Mouse (Mus musculus) neural tube, embryonic 14.5 days (tissue): ENCODE measurements around the gene Lrrc9. TPM values are rescaled to one million over a fixed set of nuclear protein-coding genes. Genes with fewer than 3 reads are reported as not detected.

ENCODE experiments used
- ATAC-seq: fragments of 200-750 bp; cut with Nextera tagmentation; 2 replicates; pipeline ENCODE4 v1.8.0; 2017; ENCODE audit warnings: low read depth, mild to moderate bottlenecking, moderate TSS enrichment, moderate library complexity
- H3K27ac ChIP-seq: fragments of 300-500 bp; sonication (generic); 2 replicates; pipeline ENCODE4 v1.5.1; 2014; ENCODE audit warnings: low read depth, mild to moderate bottlenecking, control low read depth, low read length, moderate library complexity, mixed read lengths
- H3K27me3 ChIP-seq: fragments of 300-500 bp; sonication (generic); 2 replicates; pipeline ENCODE4 v1.6.1; 2014; ENCODE audit warnings: low read length; ENCODE audit not compliant: control insufficient read depth, insufficient read depth
- H3K36me3 ChIP-seq: fragments of 300-500 bp; sonication (generic); 2 replicates; pipeline ENCODE4 v1.6.1; 2014; ENCODE audit warnings: low read length, mixed read lengths; ENCODE audit not compliant: control insufficient read depth, insufficient read depth
- H3K4me1 ChIP-seq: fragments of 300-500 bp; sonication (generic); 2 replicates; pipeline ENCODE4 v1.6.1; 2014; ENCODE audit warnings: low read length; ENCODE audit not compliant: control insufficient read depth, insufficient read depth
- H3K4me2 ChIP-seq: fragments of 300-500 bp; sonication (generic); 2 replicates; pipeline ENCODE4 v1.6.1; 2014; ENCODE audit warnings: mild to moderate bottlenecking, low read depth, low read length, control low read depth
- H3K4me3 ChIP-seq: fragments of 300-500 bp; sonication (generic); 2 replicates; pipeline ENCODE4 v1.5.1; 2014; ENCODE audit warnings: low read depth, low read length, control low read depth, mixed read lengths
- H3K9ac ChIP-seq: fragments of 300-500 bp; sonication (generic); replicated peaks from 2 replicates; pipeline ENCODE4 v1.6.1; 2014; ENCODE audit warnings: low read depth, mild to moderate bottlenecking, control low read depth, low read length, mixed read lengths
- H3K9me3 ChIP-seq: fragments of 300-500 bp; sonication (generic); 2 replicates; pipeline ENCODE4 v1.6.1; 2016; ENCODE audit warnings: low read length; ENCODE audit not compliant: control insufficient read depth
- WGBS: fragments of 180-500 bp; shearing (Covaris S2); extraction: QIAGEN DNeasy Blood & Tissue Kit; methylation state at CpG from one replicate; pipeline ENCODE4 v1.1.7; 2014; 5-methylcytosine and 5-hydroxymethylcytosine counted together
- microRNA-seq: library from miRNA; unstranded; fragments of <30 nt; microRNA quantifications from one replicate; pipeline ENCODE4, GENCODE M21; 2016
- polyA plus RNA-seq: library from polyadenylated mRNA; unstranded; fragments of >200 nt; fragmentation: Nextera tagmentation; extraction: Ambion mirVana; gene quantifications from 2 replicates; pipeline ENCODE4 v1.2.1, GENCODE M21; 2014

Gene Lrrc9
- polyA plus RNA-seq, 1 experiment from 2014 or later: 6.6 TPM

DNA sequence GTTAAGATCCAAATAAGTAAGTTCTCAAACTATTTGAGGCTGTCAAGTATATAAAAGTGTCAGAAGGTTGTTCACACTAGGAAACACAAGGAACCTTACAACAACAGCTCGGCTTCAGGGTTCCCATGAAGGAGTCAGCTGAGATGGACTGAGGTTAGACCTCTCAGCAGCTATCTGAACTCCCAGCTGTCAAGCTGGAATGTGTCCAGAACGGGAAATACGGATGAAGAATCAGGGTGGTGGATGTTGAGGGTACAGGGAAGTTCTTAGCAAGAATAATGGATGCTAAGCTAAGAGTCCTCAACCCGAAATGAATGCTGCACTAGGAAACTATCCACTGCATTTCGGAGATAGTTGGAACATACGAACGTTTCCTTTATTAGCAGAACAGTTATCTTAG, 90.6 kb downstream of the Lrrc9 start:
- Histone ChIP-seq H3K4me2 (no peak overlapping the region), H3K36me3 (no peaks in the 10 kb centered on the region), H3K9me3 (no peaks in the 10 kb centered on the region), H3K4me1 (no peaks in the 10 kb centered on the region), H3K4me3 (no peak overlapping the region), H3K27ac (no peak overlapping the region), H3K27me3 (no peaks in the 10 kb centered on the region), H3K9ac (no peak overlapping the region)
- 83% methylated on average over 7 of the region's 7 CpGs for WGBS
- no peak for ATAC-seq

DNA sequence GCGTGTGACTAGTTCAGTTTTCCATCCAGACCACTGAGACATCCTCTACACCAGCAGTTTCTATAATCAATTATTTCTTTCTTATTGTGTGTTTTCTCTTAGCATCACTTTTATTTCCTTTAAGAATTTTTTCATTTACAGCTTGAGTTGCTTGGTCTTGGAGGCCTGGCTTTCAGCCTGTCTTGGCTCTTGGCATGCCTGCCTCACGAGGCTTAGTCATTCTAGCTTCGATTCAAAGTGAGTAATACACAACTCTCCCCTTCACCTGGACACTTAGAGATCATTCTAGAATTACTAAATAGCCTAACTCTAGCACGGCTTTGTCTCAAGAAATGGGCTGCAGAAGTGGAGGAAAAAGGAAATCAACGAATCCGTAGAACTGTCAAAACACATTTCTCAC, 92.3 kb downstream of the Lrrc9 start:
- no peaks in the 10 kb centered on the region for H3K36me3 ChIP-seq
- H3K4me1 ChIP-seq: no peaks in the 10 kb centered on the region
- no peak for ATAC-seq
- no peaks in the 10 kb centered on the region for H3K27me3 ChIP-seq
- H3K9me3 ChIP-seq: no peaks in the 10 kb centered on the region
- 92% methylated on average over 6 of the region's 6 CpGs for WGBS
- no peak overlapping the region for H3K4me3 ChIP-seq
- no peak overlapping the region for H3K9ac ChIP-seq
- H3K27ac ChIP-seq: no peak overlapping the region
- H3K4me2 ChIP-seq: no peak overlapping the region

DNA sequence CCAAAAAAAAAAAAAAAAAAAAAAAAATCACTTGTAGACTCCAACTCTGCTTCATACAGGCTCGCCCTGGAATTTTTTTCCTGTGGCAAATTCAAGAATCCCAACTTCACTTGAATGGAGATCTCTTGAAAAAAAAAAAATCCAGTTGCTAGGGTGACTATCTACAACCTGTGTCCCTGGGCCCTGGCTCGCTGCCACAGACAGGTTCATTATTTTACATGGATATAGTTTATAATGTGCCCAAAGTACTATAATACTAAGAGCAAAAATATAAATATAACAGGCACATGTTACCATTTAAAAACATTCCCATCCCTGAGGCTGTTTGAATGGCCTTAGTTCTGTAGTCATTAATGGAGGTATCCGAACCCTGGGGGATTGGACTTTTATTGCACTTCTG, 93.9 kb downstream of the Lrrc9 start:
- Histone ChIP-seq H3K9ac (0 out of 2 replicates have a peak overlapping the region, but pooled peaks have one; percentile 65), H3K9me3 (no peaks in the 10 kb centered on the region), H3K27ac (peak overlapping the region; percentile 52; the same call in 1 of the 2 replicates), H3K4me3 (peak overlapping the region; percentile 60), H3K36me3 (no peaks in the 10 kb centered on the region), H3K4me2 (peak overlapping the region; percentile 57), H3K4me1 (no peaks in the 10 kb centered on the region), H3K27me3 (no peaks in the 10 kb centered on the region)
- 51% methylated on average over 3 of the region's 3 CpGs for WGBS
- no peak; the same call in 1 of the 2 replicates for ATAC-seq

DNA sequence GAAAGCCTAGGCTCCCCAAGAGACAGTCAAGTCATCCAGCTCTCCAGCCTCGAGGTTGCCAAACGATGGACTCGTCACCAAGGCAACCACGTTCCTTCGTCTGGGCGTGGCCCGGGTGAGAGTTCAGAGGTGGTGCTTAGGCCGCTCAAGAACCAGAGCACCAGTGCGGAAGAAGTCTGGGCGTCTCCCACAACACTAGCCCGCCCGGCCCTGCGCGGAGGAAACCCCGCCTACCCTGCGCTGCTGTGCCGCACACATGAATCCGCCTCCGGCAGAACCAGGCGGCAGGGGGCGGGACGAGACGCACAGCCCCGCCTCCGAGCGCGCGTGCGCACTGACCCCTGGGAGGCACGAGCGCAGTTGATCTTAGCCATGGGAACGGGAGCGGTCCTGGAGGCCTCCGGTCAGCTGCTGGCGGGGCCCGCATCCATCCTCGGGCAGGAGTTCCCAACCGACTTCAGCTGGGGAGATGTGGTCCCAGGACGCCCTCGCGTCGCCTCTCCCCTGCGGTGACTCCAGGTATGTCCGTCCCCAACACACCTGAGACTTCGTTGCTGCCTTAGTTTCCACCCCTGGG, 94.4 kb downstream of the Lrrc9 start, which contains the start of gene Pcnx4:
Gene Pcnx4, plus strand, starts transcription at position 363 of the 577 bp plus-strand sequence.
- peak within 1 kb of the TSS; percentile 52 for H3K27ac ChIP-seq
- no peaks in the 10 kb centered on the region for H3K27me3 ChIP-seq
- peak; percentile 99 for ATAC-seq
- H3K9ac ChIP-seq: peak within 1 kb of the TSS; percentile 65
- H3K9me3 ChIP-seq: no peaks in the 10 kb centered on the region
- H3K4me1 ChIP-seq: no peaks in the 10 kb centered on the region
- H3K4me3 ChIP-seq: peak within 1 kb of the TSS; percentile 60
- WGBS: under 1% methylated on average over 44 of the region's 45 CpGs
- H3K4me2 ChIP-seq: peak within 1 kb of the TSS; percentile 57
- H3K36me3 ChIP-seq: no peaks in the 10 kb centered on the region

DNA sequence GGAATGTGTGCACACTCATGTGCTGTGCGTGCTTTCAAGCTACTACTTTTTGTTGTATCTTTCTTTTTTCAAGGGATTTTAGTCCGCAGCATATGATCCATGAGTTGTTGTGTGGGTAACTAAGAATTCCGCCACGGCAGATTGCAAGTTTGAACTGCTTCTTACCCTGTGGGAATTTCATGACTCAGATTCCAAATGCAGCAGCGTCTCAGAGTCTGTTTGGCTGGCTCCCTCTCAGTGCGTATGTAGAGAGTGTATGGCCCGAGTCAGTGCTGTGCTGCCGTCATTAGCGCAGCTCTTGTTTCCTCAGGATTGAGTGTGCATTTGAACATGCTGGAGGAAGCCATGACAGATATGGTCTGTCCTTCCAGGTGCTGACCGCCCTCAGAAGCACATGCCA, 96.9 kb downstream of the Lrrc9 start:
- Histone ChIP-seq H3K4me1 (no peaks in the 10 kb centered on the region), H3K27me3 (no peaks in the 10 kb centered on the region), H3K4me2 (no peak overlapping the region), H3K4me3 (no peak overlapping the region), H3K9ac (no peak overlapping the region), H3K36me3 (peaks cover 4% of the 10 kb centered on the region; the same call in 1 of the 2 replicates), H3K9me3 (no peaks in the 10 kb centered on the region), H3K27ac (no peak overlapping the region)
- ATAC-seq: no peak
- WGBS: 90% methylated on average over 10 of the region's 10 CpGs

DNA sequence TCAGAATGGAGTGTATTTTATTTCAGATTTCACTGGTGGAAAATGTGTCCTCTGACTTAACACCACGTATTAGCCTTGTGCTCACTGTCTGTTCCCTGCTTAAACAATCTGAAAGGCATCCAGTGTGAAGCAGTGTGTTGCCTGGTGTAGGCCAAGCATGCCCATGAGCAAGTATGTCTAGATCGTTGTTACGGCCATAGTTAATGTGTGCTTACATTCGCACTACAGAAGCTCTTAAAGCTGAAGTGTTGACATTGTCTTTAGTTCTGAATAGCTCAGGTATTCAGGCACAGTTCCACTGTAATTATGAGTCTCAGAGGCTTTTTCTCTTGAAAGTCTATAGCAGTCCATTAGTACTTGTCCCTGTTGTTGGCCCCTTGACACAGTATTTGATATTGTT, 112.7 kb downstream of the Lrrc9 start:
- ATAC-seq: no peak
- Histone ChIP-seq H3K27me3 (no peaks in the 10 kb centered on the region), H3K9me3 (no peaks in the 10 kb centered on the region), H3K9ac (no peak overlapping the region), H3K36me3 (0 out of 2 replicates have a peak, but pooled peaks cover 4% of the 10 kb centered on the region), H3K4me2 (no peak overlapping the region), H3K4me3 (no peak overlapping the region), H3K27ac (no peak overlapping the region), H3K4me1 (no peaks in the 10 kb centered on the region)
- 80% methylated on average over 4 of the region's 4 CpGs for WGBS

DNA sequence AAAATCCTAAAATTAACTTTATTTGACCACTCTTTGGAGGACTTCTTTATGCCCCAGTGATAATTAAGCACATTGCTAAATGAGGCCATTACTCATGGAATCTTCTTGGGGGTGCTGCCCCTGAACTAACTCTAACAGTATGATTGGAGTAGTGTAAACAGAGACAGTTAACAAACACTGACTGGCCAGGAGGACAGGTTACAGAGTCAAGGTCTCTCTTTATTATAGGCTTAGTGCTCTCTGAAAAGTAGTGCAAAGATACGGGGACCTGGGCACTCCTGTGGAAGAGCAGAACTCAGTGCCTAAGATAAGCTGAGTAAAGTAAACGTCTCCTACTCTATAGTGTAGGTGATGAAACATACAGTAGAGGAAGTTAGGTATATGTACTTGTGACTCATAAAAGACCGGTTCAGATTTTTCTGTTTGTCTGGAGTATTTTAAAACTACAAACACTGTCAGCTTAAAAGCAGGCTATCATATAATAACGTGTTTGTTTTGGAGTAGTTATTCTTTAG, 122.7 kb downstream of the Lrrc9 start:
- WGBS: 93% methylated on average over 4 of the region's 4 CpGs

More for the DNA sequence above, 122.7 kb downstream of the Lrrc9 start:
- Histone ChIP-seq H3K4me3 (no peak overlapping the region), H3K9ac (no peak overlapping the region), H3K9me3 (no peaks in the 10 kb centered on the region), H3K36me3 (no peaks in the 10 kb centered on the region), H3K27ac (no peak overlapping the region), H3K4me1 (no peaks in the 10 kb centered on the region), H3K4me2 (no peak overlapping the region), H3K27me3 (no peaks in the 10 kb centered on the region)
- no peak for ATAC-seq

Small RNA genes lying within 50 kb of the gene (microRNA-seq; reads per million reads assigned to microRNA genes)
- gene Gm44392: not detected

Other genes with a start within 250 kb of the Lrrc9 start
- 2,768 and 3,331 TPM in 2 replicates for gene Rtn1, start 32.8 kb upstream of the Lrrc9 start, polyA plus RNA-seq
- 28.1 and 29.5 TPM in 2 replicates for gene Pcnx4, start 94.5 kb downstream of the Lrrc9 start, polyA plus RNA-seq
- not detected in 2 replicates for gene Gm4756, start 207.8 kb downstream of the Lrrc9 start, polyA plus RNA-seq
- gene Dhrs7, start 223.0 kb downstream of the Lrrc9 start, polyA plus RNA-seq: 20.3 and 20.5 TPM in 2 replicates